Mouse (Mus musculus): ENCODE results near the gene Cdca3.

DNA sequence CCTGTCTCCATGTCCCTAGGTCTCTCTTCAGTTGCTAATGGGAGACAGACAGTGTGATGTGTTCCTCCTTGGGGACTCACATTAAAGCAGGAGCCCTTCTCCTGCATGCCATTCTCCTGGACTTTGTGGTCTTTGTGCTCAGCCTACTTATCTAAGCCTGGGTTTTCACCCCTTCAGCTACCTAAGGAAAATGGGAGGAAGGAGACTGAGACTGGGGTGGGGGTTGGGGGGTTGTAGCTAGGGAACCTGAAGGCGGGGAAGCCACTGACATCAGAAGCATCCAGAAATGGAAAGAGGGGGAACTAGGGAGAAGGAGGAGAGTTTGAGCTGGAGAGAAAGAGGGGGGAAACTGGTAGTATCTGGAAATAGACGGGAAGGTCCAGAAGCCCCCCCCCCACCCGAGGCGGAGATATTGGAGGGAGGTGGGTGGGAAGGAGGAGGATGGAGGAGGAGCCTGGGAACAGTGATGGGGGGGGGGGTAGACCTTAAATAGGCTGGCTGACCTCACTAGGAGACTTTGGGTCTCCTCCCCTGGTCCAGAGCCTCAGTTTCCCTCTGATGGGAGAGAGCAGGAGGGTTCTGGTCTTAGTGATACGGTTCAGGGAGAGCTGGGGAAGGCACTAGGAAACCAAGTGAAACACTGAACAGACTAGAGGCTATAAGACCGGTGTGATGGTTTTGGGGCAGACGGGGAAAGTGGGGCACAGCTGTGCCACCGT lies 33.2 kb downstream of the Cdca3 start:
- no peak for TF ChIP-seq CTCF (IDR thresholded peaks at IDR 0.05; ENCODE audit: control insufficient read depth, insufficient read depth, insufficient replicate concordance, low read depth, low read length)
- TF ChIP-seq POLR2A (IDR thresholded peaks at IDR 0.05; ENCODE audit: control insufficient read depth, low read depth, low read length): no peak

Measured in testis, adult 2 months (tissue).